Mouse (Mus musculus) layer of hippocampus, postnatal 10 days (tissue): Measurements from ENCODE around the gene Npdc1. TPM values are rescaled to one million over a fixed set of nuclear protein-coding genes. Genes with fewer than 3 reads are reported as not detected.
"Not testable (repeated sequence)": the region's sequence is repeated elsewhere in the genome, so short reads cannot be mapped to it uniquely, and the experiment has no call there.

Experiments used
- DNase-seq, 2 experiments: peaks; one replicate each; pipeline ENCODE4 v3.0.0; 2021; ENCODE audit warnings: low spot score in 2 of 2
- total RNA-seq, 2 experiments: library from RNA; stranded (reverse); gene quantifications; 2 replicates each; pipeline ENCODE4 v1.2.3; 2021

The Npdc1 gene
- total RNA-seq, 2 experiments from 2014 or later = 416 to 446 TPM

- peak; percentile 68 to 76 for DNase-seq
Measured at GRCm38 (mm10) chr2:25394281-25395221, 4.6 kb upstream of the Npdc1 start.

GRCm38 (mm10) chr2:25395721-25396596 is 3.2 kb upstream of the Npdc1 start, which contains the start of gene Entpd2:
Gene Entpd2 (plus strand): TSS chr2:25395874.
- peak in 1 of 2 experiments; percentile 37 for DNase-seq

GRCm38 (mm10) chr2:25396597-25396983 is 2.6 kb upstream of the Npdc1 start:
- DNase-seq = peak; percentile 55 to 75

- DNase-seq = no peak
Measured at GRCm38 (mm10) chr2:25397010-25397409, 2.1 kb upstream of the Npdc1 start.

- no peak for DNase-seq
Measured at GRCm38 (mm10) chr2:25398065-25398464, 1.1 kb upstream of the Npdc1 start.

- no peak for DNase-seq
Measured at GRCm38 (mm10) chr2:25400291-25400690, 1.1 kb downstream of the Npdc1 start.

- DNase-seq = peak; percentile 57 to 74
Measured at GRCm38 (mm10) chr2:25400764-25401163, 1.6 kb downstream of the Npdc1 start.

GRCm38 (mm10) chr2:25402377-25402971 is 3.3 kb downstream of the Npdc1 start:
- peak; percentile 85 to 88 for DNase-seq

- peak; percentile 89 to 93 for DNase-seq
Measured at GRCm38 (mm10) chr2:25402972-25403601, 3.9 kb downstream of the Npdc1 start.

- DNase-seq = no peak
Measured at GRCm38 (mm10) chr2:25403994-25404393, 4.8 kb downstream of the Npdc1 start.

- no peak for DNase-seq
Measured at GRCm38 (mm10) chr2:25408908-25409307, 9.8 kb downstream of the Npdc1 start.

- not testable (repeated sequence) for DNase-seq
Measured at GRCm38 (mm10) chr2:25413436-25413835, 14.3 kb downstream of the Npdc1 start.

GRCm38 (mm10) chr2:25417426-25417825 is 18.3 kb downstream of the Npdc1 start:
- DNase-seq = no peak

GRCm38 (mm10) chr2:25421896-25422295 is 22.7 kb downstream of the Npdc1 start:
- peak; percentile 49 to 67 for DNase-seq

GRCm38 (mm10) chr2:25422587-25423410 is 23.6 kb downstream of the Npdc1 start, which contains the start of gene Fut7:
Gene Fut7 (plus strand): TSS chr2:25423267.
- DNase-seq = no peak

- DNase-seq = no peak
Measured at GRCm38 (mm10) chr2:25423626-25424025, 24.5 kb downstream of the Npdc1 start.

- no peak for DNase-seq
Measured at GRCm38 (mm10) chr2:25425481-25425880, 26.3 kb downstream of the Npdc1 start.

GRCm38 (mm10) chr2:25426721-25427191 is 27.6 kb downstream of the Npdc1 start:
- peak; percentile 76 to 84 for DNase-seq

GRCm38 (mm10) chr2:25427256-25427655 is 28.1 kb downstream of the Npdc1 start:
- no peak for DNase-seq
